Mouse (Mus musculus) lung, embryonic 15.5 days (tissue): Measurements from ENCODE around the gene Bicdl1. TPM values are rescaled to one million over a fixed set of nuclear protein-coding genes. Genes with fewer than 3 reads are reported as not detected.

Experiments used
- ATAC-seq: fragments of 200-750 bp; cut with Nextera tagmentation; 2 replicates; pipeline ENCODE4 v1.8.0; 2017; ENCODE audit warnings: moderate number of reproducible peaks, borderline replicate concordance; ENCODE audit not compliant: low FRiP score, low TSS enrichment; ENCODE audit errors: extremely low read depth
- H3K27ac ChIP-seq: fragments of 300-500 bp; sonication (generic); 2 replicates; pipeline ENCODE4 v1.5.1; 2015; ENCODE audit warnings: moderate library complexity, mild to moderate bottlenecking, inconsistent platforms
- H3K27me3 ChIP-seq: fragments of 300-500 bp; sonication (generic); 2 replicates; pipeline ENCODE4 v1.6.1; 2015; ENCODE audit warnings: inconsistent platforms
- H3K36me3 ChIP-seq: fragments of 300-500 bp; sonication (generic); 2 replicates; pipeline ENCODE4 v1.6.1; 2015; ENCODE audit warnings: inconsistent platforms
- H3K4me1 ChIP-seq: fragments of 300-500 bp; sonication (generic); 2 replicates; pipeline ENCODE4 v1.6.1; 2015; ENCODE audit warnings: inconsistent platforms
- H3K4me2 ChIP-seq: fragments of 300-500 bp; sonication (generic); 2 replicates; pipeline ENCODE4 v1.6.1; 2015; ENCODE audit warnings: inconsistent platforms, mild to moderate bottlenecking, moderate library complexity
- H3K4me3 ChIP-seq: fragments of 300-500 bp; sonication (generic); 2 replicates; pipeline ENCODE4 v1.5.1; 2015; ENCODE audit warnings: mild to moderate bottlenecking, inconsistent platforms
- H3K9ac ChIP-seq: fragments of 300-500 bp; sonication (generic); 2 replicates; pipeline ENCODE4 v1.6.1; 2015; ENCODE audit warnings: inconsistent platforms
- H3K9me3 ChIP-seq: fragments of 300-500 bp; sonication (generic); 2 replicates; pipeline ENCODE4 v1.6.1; 2016; ENCODE audit warnings: inconsistent platforms
- WGBS: fragments of 180-500 bp; shearing (Covaris S2); methylation state at CpG from one replicate; pipeline ENCODE4 v1.1.7; 2015; 5-methylcytosine and 5-hydroxymethylcytosine counted together
- polyA plus RNA-seq: library from polyadenylated mRNA; unstranded; fragments of >200 nt; fragmentation: Nextera tagmentation; extraction: Ambion mirVana; gene quantifications from 2 replicates; pipeline ENCODE4 v1.2.1, GENCODE M21; 2015

Bicdl1 gene
- polyA plus RNA-seq, 1 experiment from 2014 or later = 11.6 TPM

DNA sequence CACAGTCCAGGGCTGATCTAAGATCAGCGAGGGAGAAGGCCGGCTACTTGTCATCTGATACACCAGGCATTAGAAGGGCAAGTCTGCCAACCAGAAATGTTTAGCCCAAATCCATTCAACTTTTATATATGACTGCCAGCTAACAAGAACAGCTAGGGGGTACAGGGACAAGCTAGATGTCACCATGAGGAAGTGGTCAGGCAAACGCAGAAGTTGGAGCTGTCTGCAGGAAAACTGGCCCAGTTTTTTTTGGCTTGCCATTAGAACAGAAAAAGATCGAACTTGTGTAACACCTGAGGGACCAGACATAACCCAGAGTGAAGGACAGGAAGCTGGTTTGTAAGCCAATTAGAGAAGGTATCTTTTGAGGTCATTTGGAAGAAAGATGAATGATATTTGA is 30.2 kb downstream of the Bicdl1 start:
- H3K36me3 ChIP-seq = no peaks in the 10 kb centered on the region
- no peaks in the 10 kb centered on the region for H3K27me3 ChIP-seq
- WGBS = 65% methylated on average over 4 of the region's 4 CpGs
- no peak for ATAC-seq
- H3K4me2 ChIP-seq = no peak overlapping the region
- no peak overlapping the region for H3K27ac ChIP-seq
- no peak overlapping the region for H3K9ac ChIP-seq
- H3K9me3 ChIP-seq = no peaks in the 10 kb centered on the region
- H3K4me3 ChIP-seq = no peak overlapping the region
- H3K4me1 ChIP-seq = no peaks in the 10 kb centered on the region

DNA sequence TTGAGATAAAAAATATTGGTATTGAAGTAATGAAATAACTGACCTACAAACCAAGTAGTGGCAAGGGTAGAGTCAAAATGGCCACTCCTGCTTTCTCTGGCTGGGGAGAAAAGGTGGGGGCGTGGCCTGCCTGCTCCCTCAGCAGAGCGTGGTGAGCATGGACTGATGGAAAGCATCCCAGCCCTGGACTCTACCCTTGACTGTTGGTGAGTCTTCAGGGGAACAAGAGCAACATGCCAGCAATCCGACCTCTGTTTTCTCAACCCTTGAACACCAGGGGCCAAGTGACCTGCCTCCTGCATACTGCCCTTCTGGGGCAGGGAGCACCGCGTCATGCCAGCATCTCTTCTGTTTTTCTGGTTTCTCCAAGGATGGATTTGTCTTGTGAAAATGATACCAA is 34.6 kb downstream of the Bicdl1 start:
- no peaks in the 10 kb centered on the region for H3K4me1 ChIP-seq
- H3K9me3 ChIP-seq = no peaks in the 10 kb centered on the region
- no peak for ATAC-seq

DNA sequence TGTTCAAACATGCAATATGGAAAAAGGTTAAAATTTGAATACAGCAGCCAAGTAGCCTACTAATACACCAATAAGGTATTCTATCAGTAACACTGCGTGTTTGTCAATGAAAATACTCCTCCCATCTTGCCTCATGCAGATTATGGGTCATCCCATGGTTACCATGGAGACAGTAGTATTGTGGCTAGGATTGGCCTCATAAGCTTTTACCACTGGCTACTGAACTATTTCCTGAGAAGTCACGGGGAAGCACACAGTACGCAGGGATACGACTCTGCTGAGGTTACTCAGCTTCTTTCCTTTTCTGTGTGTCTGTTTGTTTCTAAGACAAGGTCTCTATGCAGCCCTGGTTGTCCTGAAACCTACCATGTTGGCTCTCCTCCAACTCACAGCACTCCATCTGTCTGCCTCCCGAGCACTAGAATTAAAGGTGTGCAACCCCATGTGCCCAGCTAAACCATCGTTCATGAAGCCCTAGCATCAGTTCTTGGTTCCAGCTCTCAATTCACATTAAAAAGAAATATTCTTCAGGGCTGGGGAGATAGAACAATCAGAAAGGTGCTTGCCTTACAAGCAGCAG is 36.1 kb downstream of the Bicdl1 start:
- Histone ChIP-seq H3K4me1 (no peaks in the 10 kb centered on the region), H3K27ac (no peak overlapping the region), H3K9ac (no peak overlapping the region), H3K4me2 (no peak overlapping the region), H3K9me3 (no peaks in the 10 kb centered on the region), H3K4me3 (no peak overlapping the region), H3K36me3 (no peaks in the 10 kb centered on the region), H3K27me3 (no peaks in the 10 kb centered on the region)
- no peak for ATAC-seq
- 68% methylated on average over 6 of the region's 6 CpGs for WGBS

More for the DNA sequence above, 34.6 kb downstream of the Bicdl1 start:
- H3K9ac ChIP-seq = no peak overlapping the region
- H3K27me3 ChIP-seq = no peaks in the 10 kb centered on the region
- no peak overlapping the region for H3K27ac ChIP-seq
- H3K36me3 ChIP-seq = no peaks in the 10 kb centered on the region
- no peak overlapping the region for H3K4me3 ChIP-seq
- 71% methylated on average over 5 of the region's 5 CpGs for WGBS
- no peak overlapping the region for H3K4me2 ChIP-seq

DNA sequence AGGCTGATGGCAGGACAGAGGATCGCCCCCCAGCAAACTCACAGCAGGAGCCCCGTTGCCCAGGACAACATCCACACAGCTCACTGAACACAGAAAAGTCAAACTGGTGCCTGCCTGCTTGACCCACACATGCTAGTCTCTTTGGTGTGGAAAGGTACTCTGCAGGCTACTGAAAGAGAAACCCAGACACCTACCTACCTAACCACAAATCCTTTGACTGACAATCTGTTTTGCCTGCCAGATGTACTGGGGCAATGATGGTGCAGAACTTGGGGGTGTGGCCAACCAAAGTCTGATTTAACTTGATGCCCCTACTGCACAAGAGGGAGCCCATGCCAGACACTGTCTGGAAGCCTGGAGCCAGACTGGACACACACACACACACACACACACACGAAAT is 38.1 kb downstream of the Bicdl1 start:
- no peak for ATAC-seq

DNA sequence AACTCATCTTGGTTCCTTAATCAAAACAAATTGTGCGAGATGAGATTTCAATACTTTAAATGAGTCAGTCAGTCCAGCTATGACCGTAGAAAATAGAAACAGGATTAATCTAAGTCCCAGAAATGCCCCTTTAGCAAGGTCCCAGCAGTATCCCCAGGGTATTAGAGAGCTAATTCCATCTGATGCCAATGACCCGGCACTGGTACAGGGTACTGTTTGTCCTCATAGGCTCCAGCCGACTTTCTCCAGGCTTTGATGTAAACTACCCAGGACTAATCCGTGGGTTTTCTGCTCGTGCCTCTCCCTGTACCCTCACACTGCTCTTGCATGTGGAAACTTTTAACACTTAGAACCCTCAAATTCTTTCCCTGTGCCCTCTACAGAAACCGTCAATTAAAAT is 44.7 kb downstream of the Bicdl1 start:
- Histone ChIP-seq H3K9me3 (no peaks in the 10 kb centered on the region), H3K36me3 (no peaks in the 10 kb centered on the region), H3K4me1 (no peaks in the 10 kb centered on the region), H3K4me2 (no peak overlapping the region), H3K27me3 (no peaks in the 10 kb centered on the region), H3K4me3 (no peak overlapping the region), H3K27ac (no peak overlapping the region), H3K9ac (no peak overlapping the region)
- 67% methylated on average over 7 of the region's 7 CpGs for WGBS
- ATAC-seq = no peak

More for the DNA sequence above, 38.1 kb downstream of the Bicdl1 start:
- Histone ChIP-seq H3K27ac (no peak overlapping the region), H3K4me1 (no peaks in the 10 kb centered on the region), H3K36me3 (no peaks in the 10 kb centered on the region), H3K27me3 (no peaks in the 10 kb centered on the region), H3K4me3 (no peak overlapping the region), H3K9me3 (no peaks in the 10 kb centered on the region), H3K9ac (no peak overlapping the region), H3K4me2 (no peak overlapping the region)
- 51% methylated on average over 3 of the region's 3 CpGs for WGBS

DNA sequence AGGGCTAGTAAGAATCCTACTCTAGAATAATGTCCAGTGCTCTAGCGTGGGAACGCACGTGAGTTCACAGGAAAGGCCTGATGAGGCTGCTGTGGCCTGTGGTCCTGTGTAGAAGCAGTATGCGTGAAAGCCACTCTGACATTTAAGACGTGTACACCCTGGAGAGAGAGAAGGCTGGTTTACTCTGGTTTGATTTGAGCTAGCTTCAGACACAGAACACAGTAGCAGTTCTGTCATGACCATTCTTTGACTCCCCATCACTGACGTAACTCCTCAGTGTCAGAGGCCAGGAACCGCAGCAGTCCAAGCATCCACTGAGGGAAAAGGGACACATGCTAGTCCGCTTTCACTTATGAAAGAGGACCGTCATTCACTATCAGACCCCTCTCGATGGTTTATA is 46.3 kb downstream of the Bicdl1 start:
- H3K4me3 ChIP-seq = no peak overlapping the region
- 74% methylated on average over 10 of the region's 10 CpGs for WGBS
- ATAC-seq = no peak
- no peak overlapping the region for H3K9ac ChIP-seq
- no peaks in the 10 kb centered on the region for H3K27me3 ChIP-seq
- H3K36me3 ChIP-seq = no peaks in the 10 kb centered on the region
- H3K4me2 ChIP-seq = no peak overlapping the region
- H3K9me3 ChIP-seq = no peaks in the 10 kb centered on the region
- no peaks in the 10 kb centered on the region for H3K4me1 ChIP-seq
- no peak overlapping the region for H3K27ac ChIP-seq

DNA sequence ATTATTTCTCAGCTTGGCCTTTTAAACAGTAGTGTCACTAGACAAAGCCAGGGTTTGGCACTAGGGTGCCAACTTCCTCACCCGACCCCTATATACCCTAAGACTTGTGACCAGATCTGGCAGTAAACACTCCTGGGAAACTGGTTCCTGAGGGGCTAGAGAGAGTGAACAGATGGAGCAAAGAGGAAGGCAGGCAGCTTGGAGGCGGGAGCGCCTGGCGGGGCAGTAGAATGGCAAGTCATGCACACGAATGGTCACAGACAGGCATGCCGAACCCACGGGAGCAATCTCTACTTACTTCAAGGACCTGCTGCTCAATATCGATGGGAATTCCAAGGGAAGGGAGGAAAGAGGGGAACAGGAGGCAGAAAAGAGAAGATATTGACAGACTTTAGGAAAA is 59.6 kb downstream of the Bicdl1 start:
- H3K4me2 ChIP-seq = no peak overlapping the region
- H3K27me3 ChIP-seq = no peaks in the 10 kb centered on the region
- no peak for ATAC-seq
- WGBS = 58% methylated on average over 8 of the region's 8 CpGs
- H3K4me1 ChIP-seq = no peaks in the 10 kb centered on the region
- H3K36me3 ChIP-seq = no peaks in the 10 kb centered on the region
- H3K27ac ChIP-seq = no peak overlapping the region
- H3K4me3 ChIP-seq = no peak overlapping the region
- no peaks in the 10 kb centered on the region for H3K9me3 ChIP-seq
- H3K9ac ChIP-seq = no peak overlapping the region

DNA sequence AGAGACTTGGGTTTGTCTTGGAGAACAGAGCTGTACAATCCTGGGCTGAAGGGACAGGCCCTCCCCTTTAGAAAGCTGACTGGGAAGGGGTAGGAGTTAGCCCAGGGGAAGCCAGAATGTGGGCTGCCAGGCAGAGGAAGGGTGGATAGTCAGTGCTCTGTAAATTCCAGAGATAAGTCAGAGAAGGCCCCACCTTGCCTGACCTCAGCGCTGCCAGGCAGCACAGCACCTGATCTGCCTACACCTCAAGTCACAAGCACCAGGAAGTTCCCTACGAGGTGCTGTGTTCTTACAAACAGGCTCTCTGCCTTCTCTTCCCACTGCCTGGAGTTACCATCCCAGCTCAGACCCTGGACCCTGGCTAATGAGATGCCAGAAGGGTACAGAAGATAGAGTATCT is 61.0 kb downstream of the Bicdl1 start:
- 40% methylated on average over 2 of the region's 2 CpGs for WGBS
- no peaks in the 10 kb centered on the region for H3K9me3 ChIP-seq
- no peak overlapping the region for H3K4me3 ChIP-seq
- H3K27me3 ChIP-seq = no peaks in the 10 kb centered on the region
- H3K4me2 ChIP-seq = no peak overlapping the region
- H3K36me3 ChIP-seq = no peaks in the 10 kb centered on the region
- no peak overlapping the region for H3K9ac ChIP-seq
- ATAC-seq = no peak
- no peak overlapping the region for H3K27ac ChIP-seq
- no peaks in the 10 kb centered on the region for H3K4me1 ChIP-seq

DNA sequence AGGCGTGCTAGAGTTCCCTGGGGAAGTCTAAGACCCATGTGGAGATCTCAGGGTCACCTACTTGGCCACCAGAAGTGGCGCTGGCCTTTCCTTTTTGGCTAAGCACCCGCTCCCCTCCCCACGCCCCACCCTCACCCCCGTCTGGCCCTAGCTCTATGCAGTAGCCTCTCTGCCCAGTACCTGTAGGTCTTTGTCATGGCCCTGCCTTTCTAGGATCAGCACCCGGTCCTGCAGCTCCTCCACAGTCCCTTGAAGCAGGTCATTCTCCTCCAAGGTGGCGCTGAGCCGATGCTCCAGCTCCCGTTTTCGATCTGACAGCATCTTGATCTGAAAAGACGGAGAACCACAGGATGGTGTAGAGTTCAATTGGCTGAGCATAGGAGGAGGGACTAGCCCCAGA is 61.4 kb downstream of the Bicdl1 start:
- H3K36me3 ChIP-seq = no peaks in the 10 kb centered on the region
- H3K27me3 ChIP-seq = no peaks in the 10 kb centered on the region
- H3K4me3 ChIP-seq = no peak overlapping the region
- no peak overlapping the region for H3K27ac ChIP-seq
- H3K9me3 ChIP-seq = no peaks in the 10 kb centered on the region
- 74% methylated on average over 11 of the region's 11 CpGs for WGBS
- no peak overlapping the region for H3K9ac ChIP-seq
- H3K4me2 ChIP-seq = no peak overlapping the region
- no peak for ATAC-seq
- H3K4me1 ChIP-seq = no peaks in the 10 kb centered on the region

DNA sequence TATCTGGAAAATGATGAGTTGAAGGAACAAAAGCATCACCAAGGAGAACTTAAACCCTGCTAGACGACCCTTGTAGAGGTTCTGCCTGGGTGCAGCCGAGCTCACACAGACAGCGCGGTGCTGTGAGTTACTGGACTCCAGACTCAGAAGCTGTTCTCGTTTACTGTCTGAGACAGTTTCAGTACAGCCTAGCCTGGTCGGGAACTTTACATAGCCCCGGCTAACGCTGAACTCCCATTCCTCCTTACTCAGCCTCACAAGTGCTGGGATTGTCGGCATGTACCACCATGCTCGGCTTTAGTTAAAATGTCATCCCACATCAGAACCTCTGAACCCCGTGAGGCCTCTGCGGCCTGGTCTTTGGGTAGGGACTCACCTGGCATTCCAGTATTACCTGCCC is 62.4 kb downstream of the Bicdl1 start:
- H3K27ac ChIP-seq = no peak overlapping the region
- ATAC-seq = no peak
- no peaks in the 10 kb centered on the region for H3K36me3 ChIP-seq
- H3K4me1 ChIP-seq = no peaks in the 10 kb centered on the region
- H3K27me3 ChIP-seq = no peaks in the 10 kb centered on the region
- no peak overlapping the region for H3K9ac ChIP-seq
- no peak overlapping the region for H3K4me3 ChIP-seq
- WGBS = 78% methylated on average over 12 of the region's 12 CpGs
- H3K9me3 ChIP-seq = no peaks in the 10 kb centered on the region
- no peak overlapping the region for H3K4me2 ChIP-seq

DNA sequence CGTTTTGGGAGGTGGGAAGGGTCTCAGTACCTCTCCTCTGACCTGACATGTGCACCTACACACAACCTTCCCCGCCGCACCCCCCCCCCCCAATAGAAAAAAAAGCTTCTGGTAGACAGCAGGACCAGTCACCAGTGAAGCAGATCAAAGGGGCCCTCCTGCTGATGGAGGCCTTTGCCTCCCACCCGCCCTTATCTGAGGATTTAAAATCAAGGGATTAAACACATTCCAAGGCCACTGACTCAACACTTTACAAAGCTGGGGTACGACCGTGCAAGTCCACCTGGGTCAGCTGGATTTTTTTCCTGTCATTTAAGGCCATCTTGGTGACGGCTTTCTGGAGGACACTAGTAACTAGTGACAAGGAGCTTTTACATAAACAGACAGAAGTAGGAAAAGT is 63.5 kb downstream of the Bicdl1 start:
- WGBS = 17% methylated on average over 5 of the region's 7 CpGs
- Histone ChIP-seq H3K4me3 (no peak overlapping the region), H3K9ac (no peak overlapping the region), H3K9me3 (no peaks in the 10 kb centered on the region), H3K4me1 (no peaks in the 10 kb centered on the region), H3K4me2 (no peak overlapping the region), H3K27ac (no peak overlapping the region), H3K36me3 (no peaks in the 10 kb centered on the region), H3K27me3 (no peaks in the 10 kb centered on the region)
- ATAC-seq = no peak

DNA sequence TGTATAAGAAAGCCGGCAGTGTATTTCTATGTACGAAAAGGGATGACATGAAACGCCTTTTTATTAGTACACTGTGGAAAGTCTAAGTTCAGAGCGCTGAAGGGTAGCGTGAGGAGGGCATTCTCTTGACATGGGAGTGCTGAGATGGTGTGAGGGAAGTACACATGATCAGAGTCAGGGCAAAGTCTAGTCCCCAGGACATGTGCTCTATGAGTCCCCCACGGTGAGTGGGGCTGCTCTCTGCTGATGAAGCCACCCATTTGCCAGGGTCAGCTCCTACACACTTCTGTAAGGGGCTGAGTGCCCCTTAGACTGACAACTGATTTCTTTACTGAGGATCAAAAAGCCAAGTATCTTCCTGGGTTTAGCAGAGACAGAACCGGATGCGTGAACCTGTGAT is 64.2 kb downstream of the Bicdl1 start:
- Histone ChIP-seq H3K27me3 (no peaks in the 10 kb centered on the region), H3K4me1 (no peaks in the 10 kb centered on the region), H3K27ac (no peak overlapping the region), H3K4me2 (no peak overlapping the region), H3K9ac (no peak overlapping the region), H3K9me3 (no peaks in the 10 kb centered on the region), H3K4me3 (no peak overlapping the region), H3K36me3 (no peaks in the 10 kb centered on the region)
- no peak for ATAC-seq
- WGBS = 74% methylated on average over 8 of the region's 8 CpGs
